Mouse (Mus musculus) regulatory T cell (primary cell): ENCODE results near the gene Fndc4.

Source experiments
- in situ Hi-C: fragments of 300-600 bp; cut with MboI, MseI; formaldehyde crosslinking; loops from one replicate; pipeline ENCODE4 v1.15.1; 2025; ENCODE audit warnings: high pct_unique_total_duplicates

Gene Fndc4

GRCm38 (mm10) chr5:31257616-31258015, 38.3 kb downstream of the Fndc4 start:
- in situ Hi-C loops: no loop called here

GRCm38 (mm10) chr5:31255971-31256370, 39.9 kb downstream of the Fndc4 start:
- in situ Hi-C loops: no loop called here

GRCm38 (mm10) chr5:31255381-31255780, 40.5 kb downstream of the Fndc4 start:
- in situ Hi-C loops: no loop called here

- in situ Hi-C loops: no loop called here
Measured at GRCm38 (mm10) chr5:31254901-31255300, 41.0 kb downstream of the Fndc4 start.

DNA sequence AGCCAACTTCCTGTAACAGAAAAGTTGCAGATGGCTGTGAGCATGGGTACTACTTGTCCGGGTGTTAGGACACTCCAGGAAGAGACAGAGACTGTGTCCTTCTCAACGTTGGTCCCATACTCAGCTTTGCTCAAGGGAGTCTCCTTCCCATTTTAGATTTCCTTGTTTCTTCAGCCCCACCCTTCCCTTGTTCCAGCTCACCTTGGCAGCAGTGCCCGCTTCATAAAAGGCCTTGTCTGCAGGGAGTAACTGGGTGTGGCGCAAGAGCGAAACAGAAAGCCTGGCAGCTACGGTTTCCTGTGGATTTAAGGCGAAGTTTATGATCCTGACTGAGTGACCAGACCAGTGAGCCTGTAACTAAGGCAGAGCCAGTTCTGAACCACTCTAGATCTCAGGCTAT, 41.4 kb downstream of the Fndc4 start:
- in situ Hi-C loops: no loop called here

- in situ Hi-C loops: no loop called here
Measured at GRCm38 (mm10) chr5:31253806-31254205, 42.1 kb downstream of the Fndc4 start.

DNA sequence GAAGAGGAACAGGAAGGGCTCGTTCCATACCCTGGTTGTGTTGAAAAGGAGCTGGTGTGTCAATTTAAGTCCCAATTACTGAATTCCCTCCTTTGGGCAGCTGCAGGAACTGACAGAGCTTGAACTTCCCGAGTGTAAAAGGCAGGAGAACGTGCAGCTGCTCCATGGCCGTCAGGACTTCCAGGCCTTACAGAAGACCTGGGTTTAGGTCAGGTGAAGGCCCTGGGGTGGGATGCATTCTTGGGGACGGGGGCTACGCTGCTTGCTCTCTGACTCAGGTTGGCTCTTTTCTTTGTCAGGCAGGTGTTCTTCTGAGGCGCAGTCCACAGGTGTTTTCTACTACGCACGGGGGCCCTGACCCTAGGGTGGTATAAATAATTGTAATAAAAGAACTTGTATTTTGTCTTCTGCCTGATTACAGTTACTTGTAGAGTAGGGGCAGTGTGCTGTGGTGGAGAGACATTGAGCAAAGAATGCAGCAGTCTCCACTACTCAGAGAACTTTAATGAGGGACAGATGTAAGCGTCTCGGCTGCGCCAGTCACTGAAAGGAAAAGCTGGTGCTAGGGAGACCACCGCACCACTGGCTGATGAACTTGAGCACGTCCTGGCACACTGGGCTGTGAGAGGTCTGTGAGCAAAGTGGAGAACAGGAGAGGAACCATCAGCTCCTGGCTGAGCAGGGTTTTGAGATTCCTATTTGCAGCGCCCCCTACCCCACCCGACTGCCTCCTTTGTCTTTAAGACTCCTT, 42.9 kb downstream of the Fndc4 start:
- in situ Hi-C loops: no loop called here

DNA sequence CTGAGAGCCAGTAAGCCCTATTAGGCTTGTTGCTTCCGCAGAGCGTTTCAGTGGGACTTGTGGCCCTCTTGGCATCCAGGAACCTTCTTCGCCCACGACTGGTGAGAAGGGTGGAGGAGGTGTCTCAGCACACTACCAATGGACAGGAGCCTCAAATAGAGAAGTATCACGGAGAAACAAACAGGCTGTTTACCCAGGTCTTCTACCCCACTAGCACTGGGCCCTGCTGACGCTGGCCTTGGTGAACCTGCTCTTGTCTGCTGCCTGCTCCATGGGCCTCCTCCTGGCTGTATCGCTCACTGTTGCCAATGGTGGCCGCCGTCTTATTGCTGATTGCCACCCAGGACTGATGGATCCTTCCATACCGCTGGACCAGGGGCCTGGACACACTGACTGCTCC, 43.7 kb downstream of the Fndc4 start:
- in situ Hi-C loops: no loop called here

DNA sequence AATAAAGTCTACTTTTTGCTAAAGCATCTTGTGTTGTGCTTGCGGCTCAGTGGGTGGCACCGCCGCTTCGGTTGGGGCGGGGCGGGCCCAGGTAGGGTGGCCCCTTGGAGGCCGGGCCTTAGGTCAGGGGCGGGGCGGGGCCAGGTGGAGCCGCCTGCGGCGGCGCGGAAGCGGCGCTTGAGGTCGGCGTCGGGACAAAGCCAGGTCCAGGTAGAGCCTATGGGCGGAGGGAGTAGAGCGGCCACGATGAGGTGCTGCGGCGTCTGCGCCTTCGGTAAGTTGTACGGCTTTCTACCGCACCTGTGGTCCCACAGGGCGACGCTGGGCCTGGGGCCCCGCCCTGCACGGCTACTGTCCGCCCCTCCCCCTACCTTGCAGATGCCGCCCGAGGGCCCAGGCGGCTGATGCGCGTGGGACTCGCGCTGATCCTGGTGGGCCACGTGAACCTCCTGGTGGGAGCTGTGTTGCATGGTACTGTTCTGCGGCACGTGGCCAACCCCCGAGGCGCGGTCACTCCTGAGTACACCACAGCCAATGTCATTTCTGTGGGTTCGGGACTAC, 44.3 kb downstream of the Fndc4 start, which contains the start of gene Krtcap3:
Gene Krtcap3, plus strand, starts transcription at position 151 of the 561 bp plus-strand sequence.
- in situ Hi-C loops: no loop called here

- in situ Hi-C loops: no loop called here
Measured at GRCm38 (mm10) chr5:31250716-31251115, 45.2 kb downstream of the Fndc4 start.
